Mouse (Mus musculus) midbrain, postnatal 0 days (tissue): ENCODE data around the gene Slc35b2. TPM values are rescaled to one million over a fixed set of nuclear protein-coding genes. Genes with fewer than 3 reads are reported as not detected.

Experiments
- ATAC-seq: fragments of 200-750 bp; cut with Nextera tagmentation; 2 replicates; pipeline ENCODE4 v1.8.0; 2017; ENCODE audit warnings: moderate number of reproducible peaks, mild to moderate bottlenecking, moderate TSS enrichment, moderate library complexity; ENCODE audit not compliant: low FRiP score
- DNase-seq: peaks from one replicate; pipeline ENCODE4 v3.0.0-alpha.2; 2015; ENCODE audit warnings: low spot score
- H3K27ac ChIP-seq: fragments of 300-500 bp; sonication (generic); 2 replicates; pipeline ENCODE4 v1.5.1; 2014; ENCODE audit warnings: low read depth, mild to moderate bottlenecking, low read length, mixed read lengths
- H3K27me3 ChIP-seq: fragments of 300-500 bp; sonication (generic); 2 replicates; pipeline ENCODE4 v1.6.1; 2014; ENCODE audit warnings: low read length, control low read depth, mixed read lengths; ENCODE audit not compliant: insufficient read depth
- H3K36me3 ChIP-seq: fragments of 300-500 bp; sonication (generic); 2 replicates; pipeline ENCODE4 v1.6.1; 2014; ENCODE audit warnings: low read length, control low read depth, mixed read lengths; ENCODE audit not compliant: insufficient read depth
- H3K4me1 ChIP-seq: fragments of 300-500 bp; sonication (generic); 2 replicates; pipeline ENCODE4 v1.6.1; 2014; ENCODE audit warnings: mild to moderate bottlenecking, control low read depth, antibody characterized with exemption, low read length, mixed read lengths; ENCODE audit not compliant: insufficient read depth
- H3K4me2 ChIP-seq: fragments of 300-500 bp; sonication (generic); 2 replicates; pipeline ENCODE4 v1.6.1; 2014; ENCODE audit warnings: low read depth, mild to moderate bottlenecking, low read length, mixed read lengths; ENCODE audit not compliant: poor library complexity, severe bottlenecking
- H3K4me3 ChIP-seq: fragments of 300-500 bp; sonication (generic); 2 replicates; pipeline ENCODE4 v1.5.1; 2014; ENCODE audit warnings: low read depth, mild to moderate bottlenecking, low read length, moderate library complexity
- H3K9ac ChIP-seq: fragments of 300-500 bp; sonication (generic); replicated peaks from 2 replicates; pipeline ENCODE4 v1.6.1; 2014; ENCODE audit warnings: mild to moderate bottlenecking, low read length, moderate library complexity, mixed read lengths; ENCODE audit not compliant: poor library complexity, severe bottlenecking
- H3K9me3 ChIP-seq: fragments of 300-500 bp; sonication (generic); 2 replicates; pipeline ENCODE4 v1.6.1; 2016; ENCODE audit warnings: low read length, control low read depth
- CTCF ChIP-seq: IDR thresholded peaks from 2 replicates; pipeline ENCODE4 v1.5.1; 2016; ENCODE audit warnings: antibody characterized with exemption, mild to moderate bottlenecking
- WGBS: fragments of 180-500 bp; shearing (Covaris S2); extraction: QIAGEN DNeasy Blood & Tissue Kit; methylation state at CpG from one replicate; pipeline ENCODE4 v1.1.7; 2014; 5-methylcytosine and 5-hydroxymethylcytosine counted together
- polyA plus RNA-seq: library from polyadenylated mRNA; unstranded; fragments of >200 nt; fragmentation: Nextera tagmentation; extraction: Ambion mirVana; gene quantifications from 2 replicates; pipeline ENCODE4 v1.2.1, GENCODE M21; 2015
- total RNA-seq: library from RNA; depleted of rRNA; stranded (reverse); fragments of >200 nt; gene quantifications from 2 replicates; pipeline ENCODE4 v1.2.3, GENCODE M21; 2014

Slc35b2 gene
- total and polyA plus RNA-seq, 2 experiments from 2014 or later = 71.8 to 113 TPM

DNA sequence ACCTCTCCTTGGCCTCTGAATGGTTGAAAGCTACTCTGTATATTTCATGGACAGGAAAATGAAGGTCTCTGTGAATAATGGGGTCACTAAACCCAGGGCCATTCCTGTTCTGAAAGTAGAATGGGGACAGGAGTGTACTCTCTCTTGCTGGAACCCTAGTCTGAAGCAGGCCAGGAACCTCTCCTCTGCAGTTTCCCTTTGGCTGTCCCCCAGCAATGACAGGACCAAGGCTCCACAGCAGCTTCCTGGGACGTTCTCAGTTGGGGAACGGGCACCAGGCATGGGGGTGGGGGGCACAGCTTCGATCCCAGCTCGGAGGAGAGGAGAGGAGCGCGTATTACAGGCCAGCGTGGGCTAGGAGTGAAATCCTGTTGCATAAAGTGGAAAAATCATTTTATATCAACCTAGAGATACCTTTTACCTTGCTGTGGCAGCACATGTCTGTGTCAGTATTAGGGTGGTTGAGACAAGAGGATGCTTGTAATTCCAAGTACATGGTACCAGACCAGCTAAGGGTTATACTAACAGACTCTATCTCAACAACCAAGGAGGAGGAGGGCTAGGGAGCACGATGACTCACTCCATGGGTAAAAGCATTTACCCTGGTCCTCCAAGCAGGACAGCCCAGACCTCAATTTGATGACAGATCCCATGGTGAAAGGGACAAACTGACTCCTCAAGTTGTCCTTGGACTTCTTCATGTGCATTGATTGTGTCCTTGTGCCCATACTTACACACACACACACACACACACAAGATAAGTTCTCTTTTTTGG is 11.6 kb downstream of the Slc35b2 start:
- Histone ChIP-seq H3K4me1 (peaks cover 7% of the 10 kb centered on the region), H3K27ac (peak overlapping the region; percentile 97), H3K9ac (peak overlapping the region; percentile 13; the same call in 1 of the 2 replicates), H3K4me2 (peak overlapping the region; percentile 72), H3K36me3 (peaks cover 11% of the 10 kb centered on the region), H3K9me3 (no peaks in the 10 kb centered on the region), H3K4me3 (no peak overlapping the region), H3K27me3 (no peaks in the 10 kb centered on the region)
- no peak for DNase-seq
- TF ChIP-seq CTCF = no peak
- WGBS = 89% methylated on average over 8 of the region's 8 CpGs
- no peak for ATAC-seq

GRCm38 (mm10) chr17:45578242-45578641 is 14.6 kb downstream of the Slc35b2 start:
- ATAC-seq (no peak), DNase-seq (no peak)
- 55% methylated on average over 5 of the region's 5 CpGs for WGBS
- H3K4me3 ChIP-seq = no peak overlapping the region
- no peaks in the 10 kb centered on the region for H3K27me3 ChIP-seq
- peaks cover 7% of the 10 kb centered on the region for H3K4me1 ChIP-seq
- TF ChIP-seq CTCF = no peak
- no peak overlapping the region for H3K4me2 ChIP-seq
- H3K27ac ChIP-seq = no peak overlapping the region
- no peaks in the 10 kb centered on the region for H3K9me3 ChIP-seq
- no peaks in the 10 kb centered on the region for H3K36me3 ChIP-seq
- no peak overlapping the region for H3K9ac ChIP-seq

DNA sequence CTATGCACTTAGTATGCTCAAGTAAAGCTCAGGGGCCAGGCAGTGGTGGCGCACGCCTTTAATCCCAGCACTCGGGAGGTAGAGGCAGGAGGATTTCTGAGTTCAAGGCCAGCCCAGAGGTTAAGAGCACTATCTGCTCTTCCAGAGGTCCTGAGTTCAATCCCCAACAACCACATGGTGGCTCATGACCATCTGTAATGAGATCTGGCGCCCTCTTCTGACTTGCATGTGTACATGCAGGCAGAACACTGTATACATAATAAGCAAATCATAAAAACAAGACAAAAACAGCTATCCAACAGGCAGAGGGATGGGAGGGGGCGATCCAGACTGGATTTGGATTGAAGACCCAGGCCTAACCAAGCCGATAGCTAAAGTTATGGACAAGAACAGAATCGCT is 15.2 kb downstream of the Slc35b2 start:
- H3K36me3 ChIP-seq = no peaks in the 10 kb centered on the region
- H3K27ac ChIP-seq = no peak overlapping the region
- TF ChIP-seq CTCF = peak; percentile 68
- no peak overlapping the region for H3K4me3 ChIP-seq
- 75% methylated on average over 7 of the region's 7 CpGs for WGBS
- H3K9ac ChIP-seq = no peak overlapping the region
- H3K4me1 ChIP-seq = peaks cover 7% of the 10 kb centered on the region
- DNase-seq = no peak
- no peaks in the 10 kb centered on the region for H3K9me3 ChIP-seq
- ATAC-seq = no peak
- no peaks in the 10 kb centered on the region for H3K27me3 ChIP-seq
- H3K4me2 ChIP-seq = no peak overlapping the region

DNA sequence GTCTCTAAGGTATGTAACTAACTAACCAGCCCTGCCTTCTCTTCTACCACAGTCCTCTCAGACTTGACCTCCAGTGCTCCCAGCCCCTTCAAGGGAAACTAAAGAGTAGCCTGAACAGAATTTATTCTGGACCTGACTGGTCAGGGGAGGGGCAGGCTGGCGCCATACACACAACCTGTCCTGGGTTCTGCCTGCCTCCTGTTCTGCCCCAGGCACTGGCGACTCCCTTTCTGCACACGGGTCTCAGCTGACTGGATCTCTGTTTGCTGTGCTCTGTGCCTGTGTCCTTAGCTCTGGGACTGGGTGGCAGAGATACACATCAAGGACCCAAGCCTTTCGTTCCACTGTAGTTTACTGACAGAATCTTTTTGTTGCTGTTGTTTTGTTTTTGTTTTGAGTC is 15.9 kb downstream of the Slc35b2 start:
- ATAC-seq = no peak
- H3K4me1 ChIP-seq = peaks cover 7% of the 10 kb centered on the region
- H3K4me2 ChIP-seq = no peak overlapping the region
- H3K27ac ChIP-seq = no peak overlapping the region
- no peaks in the 10 kb centered on the region for H3K36me3 ChIP-seq
- no peak for TF ChIP-seq CTCF
- 93% methylated on average over 4 of the region's 4 CpGs for WGBS
- no peaks in the 10 kb centered on the region for H3K27me3 ChIP-seq
- no peak overlapping the region for H3K9ac ChIP-seq
- H3K9me3 ChIP-seq = no peaks in the 10 kb centered on the region
- no peak overlapping the region for H3K4me3 ChIP-seq
- DNase-seq = no peak

- WGBS = 48% methylated on average over 12 of the region's 12 CpGs
- H3K4me2 ChIP-seq = no peak overlapping the region
- no peaks in the 10 kb centered on the region for H3K36me3 ChIP-seq
- ATAC-seq = no peak
- no peaks in the 10 kb centered on the region for H3K9me3 ChIP-seq
- H3K4me3 ChIP-seq = no peak overlapping the region
- no peaks in the 10 kb centered on the region for H3K4me1 ChIP-seq
- no peak overlapping the region for H3K9ac ChIP-seq
- peak overlapping the region; percentile 38; the same call in 1 of the 2 replicates for H3K27ac ChIP-seq
- DNase-seq = no peak
- no peak for TF ChIP-seq CTCF
- H3K27me3 ChIP-seq = no peaks in the 10 kb centered on the region
Observed at GRCm38 (mm10) chr17:45580958-45581477, 17.3 kb downstream of the Slc35b2 start.

DNA sequence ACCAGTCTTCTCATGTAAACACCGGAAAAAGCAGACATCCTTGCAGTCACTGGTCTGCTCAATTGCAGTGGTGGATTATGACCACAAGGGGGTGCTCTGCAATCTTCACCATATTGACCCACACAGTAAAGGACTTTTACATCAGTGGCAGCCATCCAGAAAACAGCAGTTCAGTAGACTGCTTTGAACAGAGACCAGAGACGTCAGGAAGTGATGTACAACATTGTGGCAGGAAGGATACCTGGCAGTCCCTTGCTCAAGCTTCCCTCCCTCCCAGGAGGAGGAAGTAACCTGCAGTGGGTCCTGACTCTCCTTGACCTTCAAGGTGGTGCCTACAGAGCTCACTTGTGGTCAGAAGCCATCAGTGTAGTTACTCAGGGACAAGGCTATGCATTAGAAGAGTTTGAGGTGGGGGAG is 17.9 kb downstream of the Slc35b2 start:
- no peaks in the 10 kb centered on the region for H3K9me3 ChIP-seq
- 8% methylated on average over 2 of the region's 2 CpGs for WGBS
- TF ChIP-seq CTCF = peak; percentile 93
- H3K36me3 ChIP-seq = no peaks in the 10 kb centered on the region
- DNase-seq (peak; percentile 90), ATAC-seq (no peak)
- H3K4me2 ChIP-seq = no peak overlapping the region
- H3K27ac ChIP-seq = 0 out of 2 replicates have a peak overlapping the region, but pooled peaks have one; percentile 38
- H3K27me3 ChIP-seq = no peaks in the 10 kb centered on the region
- H3K4me1 ChIP-seq = no peaks in the 10 kb centered on the region
- no peak overlapping the region for H3K4me3 ChIP-seq
- no peak overlapping the region for H3K9ac ChIP-seq
